Mouse (Mus musculus) CH12F3 (cell line): ENCODE data around the gene Grhl3.

Experiments
- in situ Hi-C: fragments of 300-500 bp; cut with MboI; formaldehyde crosslinking; loops from 2 replicates; pipeline ENCODE4 v1.14.3; 2020; ENCODE audit warnings: low sequenced_read_pairs

The Grhl3 gene

DNA sequence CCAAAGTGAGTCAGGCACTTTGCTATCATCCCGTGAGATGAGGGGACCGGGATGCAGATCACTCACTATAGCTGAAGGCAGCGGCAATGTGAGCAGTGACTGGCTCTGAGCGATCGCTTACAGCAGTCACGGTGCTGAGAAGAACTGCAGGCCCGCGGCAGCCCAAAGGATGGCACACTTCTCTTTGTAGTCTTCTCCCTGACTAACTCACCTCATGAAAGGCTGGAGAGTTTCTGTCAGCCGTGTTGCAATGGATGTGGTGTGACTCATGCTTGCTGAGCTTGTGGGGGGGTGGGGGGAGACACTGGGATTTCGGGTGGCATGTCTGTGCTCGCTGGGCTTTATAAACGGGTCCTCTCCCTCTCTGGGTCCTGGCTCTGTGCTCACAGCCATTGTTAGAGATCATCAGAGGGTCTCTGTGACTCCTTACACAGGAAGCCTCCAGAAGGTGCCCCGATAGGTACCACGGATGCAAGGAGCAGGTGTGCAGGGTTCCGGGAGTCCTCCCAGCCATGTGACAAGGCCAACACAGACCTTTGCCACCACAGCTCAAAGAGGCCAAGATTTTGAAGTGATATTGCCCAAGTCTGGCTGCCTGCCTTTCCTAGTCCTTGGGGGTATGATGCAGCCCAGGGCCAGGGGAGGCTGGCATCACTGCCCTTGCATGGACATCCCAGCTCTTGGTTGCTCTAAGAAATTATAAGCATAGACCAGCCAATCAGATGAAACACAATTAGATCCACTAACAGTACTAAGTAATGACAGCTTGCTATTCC lies 2.1 kb upstream of the Grhl3 start:
- in situ Hi-C loops, result no loop called here

DNA sequence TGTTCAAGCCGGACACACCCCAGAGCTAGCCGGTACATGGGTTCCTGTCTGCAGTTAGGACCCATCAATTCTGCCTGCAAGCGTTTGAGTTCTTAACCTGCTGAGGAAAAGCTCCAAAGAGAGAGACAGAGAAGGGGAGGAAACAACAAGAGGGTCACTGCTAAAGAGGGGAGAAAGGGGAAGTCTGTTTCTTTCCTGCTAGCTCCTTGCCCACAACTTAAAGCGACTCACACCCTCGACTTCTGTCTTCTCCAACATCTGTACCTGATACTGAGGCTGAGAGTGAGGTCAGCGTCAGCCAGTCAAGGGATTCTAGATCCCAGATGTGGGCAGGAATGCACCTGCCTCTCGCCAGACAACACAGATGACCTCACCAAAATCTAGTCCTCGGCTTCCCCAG lies 1.2 kb downstream of the Grhl3 start:
- in situ Hi-C loops, result no loop called here

DNA sequence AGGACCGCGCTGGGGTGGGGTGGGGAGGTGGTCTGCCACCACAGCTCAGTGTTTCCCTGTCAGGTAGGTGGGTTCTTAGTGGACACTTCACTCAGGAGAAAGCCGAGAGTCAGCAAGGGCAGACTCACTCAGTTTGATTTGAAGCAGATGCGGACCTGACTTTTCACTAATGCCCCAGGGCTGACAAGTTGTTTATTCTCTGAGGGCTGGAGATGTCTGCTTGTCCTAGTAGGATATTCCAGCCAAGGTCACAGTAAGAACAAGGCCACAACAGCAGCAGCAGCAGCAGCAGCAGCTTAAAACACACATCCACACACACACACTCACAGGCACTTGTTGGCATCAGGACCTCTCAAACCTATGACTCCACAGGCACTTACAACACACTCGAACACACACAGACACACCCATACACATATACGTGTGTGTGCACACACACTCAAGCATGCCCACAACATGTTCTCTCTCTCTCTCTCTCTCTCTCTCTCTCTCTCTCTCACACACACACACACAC lies 2.3 kb downstream of the Grhl3 start:
- in situ Hi-C loops, result no loop called here

DNA sequence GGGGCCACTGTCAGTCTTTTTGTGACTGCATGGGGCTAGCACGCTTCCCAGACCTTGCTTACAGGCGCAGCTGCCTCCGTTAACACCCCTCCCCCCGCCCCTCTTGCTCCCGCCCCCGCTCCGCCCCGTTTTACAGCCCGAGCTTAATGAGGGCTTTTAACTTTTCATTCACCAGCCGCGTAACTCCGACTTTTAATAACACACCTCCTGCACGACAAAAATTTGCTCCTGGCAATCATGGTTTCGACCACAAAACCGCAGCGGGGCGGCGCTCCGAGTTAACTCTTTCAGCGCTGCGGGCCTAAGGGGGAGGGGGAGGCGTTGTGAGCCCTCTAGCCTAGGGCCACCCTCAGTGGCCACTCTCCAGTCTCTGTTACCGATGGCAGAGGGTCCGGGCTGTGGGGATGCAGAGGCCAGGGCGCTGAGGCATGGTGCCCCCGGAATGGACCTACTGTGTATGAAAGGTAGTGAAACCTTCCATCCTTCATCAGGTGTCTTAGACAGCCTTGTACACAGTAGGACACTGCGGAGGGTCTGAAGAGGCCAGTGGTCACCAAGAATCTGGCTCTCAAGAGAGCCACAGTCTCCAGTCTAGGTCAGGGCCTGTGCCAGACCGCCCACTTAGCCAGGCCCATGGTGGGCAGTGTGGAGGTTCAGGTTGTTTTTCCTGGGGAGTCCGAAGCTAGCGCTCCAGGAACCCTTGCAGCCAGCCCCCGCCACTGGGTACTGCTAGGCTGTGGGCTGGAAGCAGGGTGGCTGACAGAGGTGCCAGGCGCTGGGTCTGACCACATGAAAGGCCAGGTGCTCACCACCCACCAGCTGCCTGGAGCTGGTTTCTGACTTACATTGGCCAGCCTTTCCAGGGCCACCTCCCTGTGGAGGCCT lies 3.0 kb downstream of the Grhl3 start:
- in situ Hi-C loops, result no loop called here

DNA sequence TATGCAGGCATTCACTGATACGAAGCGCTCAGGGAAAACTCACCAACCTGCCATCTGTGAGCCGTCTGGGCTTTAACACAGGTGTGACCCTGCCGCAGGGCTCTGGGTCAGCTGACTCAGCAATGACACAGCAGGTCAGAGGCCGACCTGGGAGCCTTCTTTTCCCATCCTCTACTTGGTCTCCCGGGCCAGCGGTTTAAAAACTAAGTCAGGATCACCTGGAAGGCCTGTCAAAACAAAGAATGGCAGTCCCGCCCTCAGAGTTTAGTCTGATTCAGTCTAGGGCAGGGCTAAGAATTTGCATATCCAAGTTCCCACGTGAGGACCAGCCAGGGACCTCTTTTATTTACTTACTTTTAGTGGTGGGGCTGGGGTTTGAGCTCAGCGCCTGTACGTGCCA lies 4.2 kb downstream of the Grhl3 start:
- in situ Hi-C loops, result no loop called here

DNA sequence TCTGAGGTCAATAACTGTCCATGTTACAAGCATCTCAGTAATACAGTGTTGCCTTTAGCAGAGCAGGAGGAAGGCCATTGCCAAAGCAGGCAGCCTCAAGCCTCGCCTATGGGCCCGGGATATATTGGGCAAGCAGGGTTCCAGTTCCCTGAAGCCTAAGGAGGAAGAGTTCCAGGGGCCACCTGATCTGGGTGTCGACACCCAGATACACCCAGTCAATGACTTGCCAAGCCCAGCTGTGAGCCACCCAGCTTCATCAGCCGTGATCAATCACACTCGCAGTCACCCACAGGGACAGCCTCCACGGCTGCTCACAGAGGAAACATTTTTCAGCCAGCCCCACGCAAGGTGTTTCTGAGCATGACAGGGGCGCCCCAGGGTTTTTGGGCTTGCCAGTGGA lies 5.9 kb downstream of the Grhl3 start:
- in situ Hi-C loops, result no loop called here

DNA sequence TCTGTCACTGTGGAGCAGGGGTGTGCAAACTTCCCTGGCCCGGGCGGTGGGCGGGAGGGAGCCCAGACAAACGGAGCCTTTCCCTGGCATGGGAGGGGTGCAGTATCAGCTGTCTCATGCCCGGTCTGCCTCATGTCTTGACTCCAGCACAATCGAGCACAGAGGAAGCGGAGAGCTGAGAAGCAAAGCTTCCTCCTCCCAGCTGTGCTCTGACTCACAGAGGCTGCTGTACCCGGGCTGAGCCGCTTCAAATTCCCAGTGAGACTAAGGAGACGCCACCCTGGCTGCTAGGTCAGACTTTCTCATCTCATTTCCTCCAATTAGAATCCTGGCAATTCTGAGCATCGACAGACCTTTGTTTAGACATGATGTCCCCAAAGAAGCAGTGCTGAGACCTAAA lies 6.4 kb downstream of the Grhl3 start:
- in situ Hi-C loops, result no loop called here

DNA sequence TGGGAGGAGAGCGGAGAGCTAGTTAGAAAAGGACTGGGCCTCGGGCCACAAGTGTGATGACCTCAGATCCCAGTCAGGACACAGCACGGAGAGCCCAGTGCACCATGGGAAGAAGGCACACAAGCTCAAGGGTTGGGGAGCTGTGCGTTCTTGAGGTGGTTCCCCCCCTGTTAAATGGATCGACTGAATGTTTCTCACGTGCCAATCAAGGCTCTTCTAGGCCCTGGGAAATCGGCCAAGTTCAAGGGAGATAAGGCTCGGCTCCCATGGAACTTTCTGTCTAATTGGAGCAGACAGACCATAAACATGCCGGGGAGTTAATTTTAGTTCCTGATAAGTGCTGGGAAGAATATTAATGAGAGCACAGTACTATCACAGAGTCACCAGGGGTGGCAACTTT lies 8.0 kb downstream of the Grhl3 start:
- in situ Hi-C loops, result no loop called here

DNA sequence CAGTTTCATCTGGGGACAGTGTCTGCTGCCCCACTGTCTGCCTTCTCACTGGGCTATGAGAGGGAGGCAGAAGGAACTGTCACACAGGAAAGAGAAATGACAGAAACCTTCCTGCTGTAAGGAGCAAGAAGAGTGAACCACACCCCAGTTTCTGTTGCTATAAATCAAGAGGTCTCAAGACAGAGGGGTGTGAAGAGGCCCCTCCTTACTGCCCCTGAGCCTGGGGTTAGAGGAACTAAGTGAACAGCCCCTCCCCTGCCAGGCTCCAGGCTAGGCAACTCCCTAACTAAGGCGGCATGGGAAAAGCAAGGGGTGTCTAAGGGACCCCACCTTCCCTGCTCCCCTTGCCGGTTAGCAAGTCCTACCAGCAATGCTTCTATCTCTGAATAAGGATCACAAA lies 9.6 kb downstream of the Grhl3 start:
- in situ Hi-C loops, result no loop called here

DNA sequence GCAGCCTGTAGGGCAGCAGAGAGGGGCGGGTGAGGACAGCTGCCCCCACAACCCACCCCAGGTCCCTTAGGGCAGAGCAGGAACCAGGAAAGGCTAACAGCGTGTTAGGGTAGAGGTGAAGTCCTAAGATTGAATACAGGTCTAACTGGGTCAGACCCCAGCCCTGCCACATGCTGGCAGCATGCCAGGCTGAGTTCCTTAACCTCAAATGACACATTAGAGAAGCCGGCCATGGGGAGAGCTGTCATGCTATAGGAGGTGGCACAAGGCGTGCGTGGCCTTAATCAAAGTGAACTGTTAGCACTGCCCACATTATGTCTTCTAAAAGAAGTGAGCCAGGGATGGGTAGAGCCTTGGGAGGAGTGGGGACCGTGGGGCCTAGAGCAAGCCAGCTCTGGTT lies 24.1 kb downstream of the Grhl3 start:
- in situ Hi-C loops, result no loop called here

DNA sequence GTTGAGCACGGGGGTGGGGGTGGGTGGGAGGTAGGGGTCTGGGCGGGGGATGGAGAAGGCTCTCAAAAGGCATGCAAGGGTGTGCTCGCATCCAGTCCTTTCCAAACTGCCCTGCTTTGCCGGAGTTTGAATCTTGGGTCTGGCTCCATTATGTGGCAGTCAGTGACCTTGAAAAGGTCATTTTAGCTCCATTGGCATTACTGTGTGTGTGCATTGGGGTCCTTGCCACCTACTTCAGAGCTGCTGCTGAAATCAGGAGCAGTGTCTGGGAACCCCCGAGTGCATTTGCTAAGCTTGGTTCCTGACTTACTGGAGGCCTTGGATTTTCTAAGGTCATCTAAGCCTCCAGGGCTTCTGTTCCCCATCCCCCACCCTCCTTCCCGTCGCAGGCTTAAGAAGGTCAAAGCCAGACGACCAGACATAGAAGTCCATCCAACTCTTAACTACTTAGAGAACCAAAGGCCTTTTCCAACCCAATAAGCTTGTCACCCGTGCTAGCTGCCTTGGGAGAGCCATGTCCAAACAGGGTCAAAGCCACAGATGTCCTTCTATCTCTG lies 24.8 kb downstream of the Grhl3 start:
- in situ Hi-C loops, result no loop called here

DNA sequence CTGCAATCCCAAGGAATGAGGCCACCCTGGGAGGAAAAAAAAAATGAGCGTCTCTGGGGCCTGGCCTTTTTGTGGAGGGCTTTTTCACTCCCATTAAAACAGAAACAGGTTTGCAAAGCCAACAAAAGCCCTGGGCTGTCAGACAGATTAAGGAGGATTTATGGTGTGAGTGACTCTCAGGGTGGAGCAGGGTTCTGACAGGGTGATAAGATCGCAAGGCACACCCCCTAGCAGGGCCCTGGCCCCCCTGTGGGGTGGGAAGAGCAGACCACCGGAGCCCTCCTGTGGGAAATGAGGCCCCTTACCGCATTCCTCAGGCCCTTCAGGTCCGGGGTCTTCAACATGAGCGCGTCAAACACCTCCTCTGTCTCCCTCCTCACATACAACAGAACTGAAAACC lies 25.3 kb downstream of the Grhl3 start:
- in situ Hi-C loops, result no loop called here

DNA sequence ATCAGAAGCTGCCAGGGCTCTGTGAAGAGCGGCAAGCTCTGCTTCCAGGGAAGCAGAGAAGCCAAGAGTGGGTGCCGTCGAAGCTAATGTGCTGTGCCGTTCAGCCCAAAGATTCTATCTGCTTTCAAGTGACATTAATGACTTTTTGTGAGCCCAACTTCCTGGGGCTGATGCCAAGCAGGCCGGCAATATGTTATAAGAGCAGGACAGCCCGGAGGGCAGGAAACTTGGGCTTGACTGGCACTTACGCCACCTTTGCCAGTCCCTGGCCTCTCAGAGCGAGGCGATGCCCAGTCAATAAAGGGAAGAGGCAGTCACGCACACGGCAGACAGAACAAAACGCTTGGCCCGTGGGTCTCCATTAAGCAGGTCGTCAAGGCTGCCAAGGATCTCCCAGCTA lies 25.9 kb downstream of the Grhl3 start:
- in situ Hi-C loops, result no loop called here

DNA sequence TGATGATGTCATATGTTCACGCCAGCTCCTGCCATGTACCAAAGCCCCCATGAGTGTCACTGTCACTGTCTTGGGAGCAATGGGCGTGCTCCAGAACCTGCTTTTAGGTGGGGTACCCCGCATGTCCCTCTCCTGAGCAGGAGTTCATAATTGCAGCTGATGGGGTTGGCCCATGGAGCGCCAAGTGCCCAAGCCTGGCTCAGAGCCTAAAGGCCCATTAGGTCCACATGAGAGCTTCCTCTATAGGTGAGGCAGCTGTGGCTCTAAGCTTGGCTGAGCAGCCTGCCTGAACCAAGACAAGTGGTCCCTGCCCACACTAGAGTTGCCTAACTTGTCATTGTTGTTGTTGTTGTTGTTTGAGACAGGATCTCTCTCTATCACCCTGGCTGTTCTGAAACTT lies 26.6 kb downstream of the Grhl3 start:
- in situ Hi-C loops, result no loop called here

DNA sequence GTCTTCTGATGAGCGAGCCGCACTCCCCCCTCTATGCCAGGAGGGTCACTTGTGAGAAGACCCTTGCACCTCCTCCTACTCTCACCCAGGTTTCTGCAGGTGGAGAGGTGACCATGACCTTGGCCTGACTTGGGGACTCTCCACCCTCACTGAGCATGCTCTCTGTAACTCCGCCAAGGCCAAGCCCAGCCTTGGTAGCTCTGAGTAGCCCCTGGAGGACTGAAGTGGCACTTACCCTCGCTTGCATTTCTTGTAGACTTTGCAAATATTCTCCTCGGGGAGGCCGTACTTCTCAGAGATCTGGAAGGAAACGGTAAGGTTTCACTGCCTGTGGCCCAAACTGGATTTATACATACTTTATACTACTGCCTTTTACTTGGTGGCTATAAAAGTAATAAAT lies 27.4 kb downstream of the Grhl3 start:
- in situ Hi-C loops, result no loop called here

DNA sequence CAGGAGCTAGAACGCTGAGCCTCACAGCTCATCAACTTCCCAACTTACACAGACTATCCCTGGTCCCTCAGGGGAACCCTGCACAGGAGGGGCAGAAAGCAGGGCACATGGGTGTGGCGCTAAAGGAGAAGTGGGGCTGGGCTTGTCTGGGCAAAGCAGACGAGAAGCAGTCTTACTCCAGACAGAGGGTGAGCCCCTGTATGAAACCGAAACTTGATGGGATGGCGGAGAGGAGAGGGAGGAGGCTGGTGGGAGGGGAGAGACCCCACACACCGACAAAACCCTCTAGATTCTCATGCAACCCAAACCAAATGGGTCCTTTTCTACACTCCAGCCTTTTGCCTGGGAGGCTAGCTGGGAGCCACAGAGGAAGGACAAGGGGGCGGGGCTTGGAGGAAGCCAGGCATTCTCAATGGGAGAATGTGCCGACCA lies 28.3 kb downstream of the Grhl3 start:
- in situ Hi-C loops, result no loop called here

DNA sequence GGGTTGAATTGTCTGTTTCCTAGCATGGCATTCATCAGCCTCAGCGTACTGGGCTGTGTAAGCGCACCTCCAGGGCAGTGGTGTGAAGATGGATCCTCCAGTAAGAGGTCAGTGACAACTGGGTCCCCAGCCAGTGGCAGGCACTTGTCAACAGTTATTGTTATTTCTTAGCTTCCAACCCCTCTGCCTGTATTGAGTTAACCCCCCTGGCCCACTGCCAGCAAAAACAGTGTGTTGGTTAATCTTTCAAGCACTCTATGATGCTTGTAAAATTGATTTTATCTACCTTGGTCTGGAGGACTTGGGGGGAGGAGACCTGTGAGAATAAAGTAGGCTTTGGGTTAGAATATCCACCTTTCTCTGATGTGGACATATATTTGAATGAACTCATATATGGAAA lies 29.1 kb downstream of the Grhl3 start:
- in situ Hi-C loops, result no loop called here

DNA sequence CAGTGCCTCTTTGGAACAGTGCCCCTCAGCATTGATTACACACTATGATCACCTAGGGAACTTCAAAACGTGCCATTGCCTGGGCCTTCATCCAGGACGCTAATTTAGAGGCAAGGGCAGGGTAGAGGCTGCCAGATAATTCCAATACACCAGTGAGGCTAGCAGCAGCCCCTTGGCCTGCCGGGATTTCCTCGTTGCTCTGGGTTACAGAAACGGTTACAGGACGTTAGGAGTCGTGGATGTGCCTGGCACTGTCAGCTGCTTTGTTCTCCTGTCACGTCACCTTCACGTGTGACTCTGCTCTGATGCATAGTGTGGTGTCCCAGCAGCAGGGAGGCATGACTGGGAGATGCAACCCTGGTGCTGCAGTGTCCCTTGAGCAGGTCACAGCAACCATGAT lies 33.4 kb downstream of the Grhl3 start:
- in situ Hi-C loops, result no loop called here

DNA sequence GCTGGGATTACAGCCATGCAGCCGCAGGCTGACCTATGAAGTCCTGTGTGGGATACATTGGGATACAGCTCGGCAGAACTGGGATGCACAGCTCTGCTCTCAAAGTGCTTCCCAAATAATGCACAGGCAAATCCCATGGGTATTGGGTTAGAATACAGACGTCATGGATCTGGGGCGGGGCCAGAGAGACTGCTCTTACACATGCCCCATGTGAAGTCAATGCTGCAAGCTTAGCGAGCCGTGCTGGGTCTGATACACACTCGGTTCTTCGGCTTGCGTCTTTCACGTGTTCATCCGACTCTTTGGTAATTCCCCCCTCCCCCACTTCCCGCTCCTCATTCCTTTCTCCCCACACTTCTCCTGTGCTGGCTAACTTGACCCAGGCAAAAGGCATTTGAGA lies 34.4 kb downstream of the Grhl3 start:
- in situ Hi-C loops, result no loop called here

DNA sequence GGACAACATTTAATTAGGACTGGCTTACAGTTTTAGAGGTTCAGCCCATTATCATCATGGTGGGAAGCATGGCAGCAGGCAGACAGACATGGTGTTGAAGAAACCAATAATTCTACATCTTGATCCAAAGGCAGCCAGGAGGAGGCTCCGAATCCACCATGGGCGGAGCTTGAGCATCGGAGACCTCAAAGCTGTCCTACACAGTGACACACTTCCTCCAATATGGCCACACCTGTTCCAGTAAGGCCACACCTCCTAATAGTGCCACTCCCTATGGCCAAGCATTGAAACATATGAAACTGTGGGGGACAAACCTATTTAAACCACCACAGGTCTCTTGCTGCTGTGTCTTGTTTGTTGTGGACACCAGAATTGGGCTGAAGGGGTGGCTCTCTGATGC lies 38.4 kb downstream of the Grhl3 start:
- in situ Hi-C loops, result no loop called here

DNA sequence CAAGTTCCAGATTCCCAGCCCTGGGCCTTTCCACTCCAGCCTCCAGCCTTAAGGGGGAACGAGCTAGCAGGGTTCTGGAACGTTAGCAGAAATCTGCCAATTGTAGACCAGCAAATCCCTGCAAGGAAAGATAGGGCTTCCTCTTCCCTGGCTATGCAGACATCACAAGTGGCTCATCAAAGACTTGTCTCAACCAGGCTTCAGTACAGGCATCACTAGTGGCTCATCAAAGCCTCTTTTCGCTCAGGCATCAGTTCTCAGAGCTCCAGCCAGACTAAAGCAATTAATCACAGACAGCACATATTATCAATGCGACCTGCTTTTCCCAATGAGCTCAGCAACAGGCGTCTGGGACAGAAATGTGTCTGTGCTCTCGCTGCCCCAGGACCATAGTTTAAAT lies 40.4 kb downstream of the Grhl3 start:
- in situ Hi-C loops, result no loop called here
